Mouse (Mus musculus) kidney, postnatal 0 days (tissue): Measurements from ENCODE around the gene Srsf6. TPM values are rescaled to one million over a fixed set of nuclear protein-coding genes. Genes with fewer than 3 reads are reported as not detected.

Experiments
- ATAC-seq: fragments of 200-750 bp; cut with Nextera tagmentation; replicated peaks from 2 replicates; pipeline ENCODE4 v1.8.0; 2017; ENCODE audit warnings: low read depth, moderate number of reproducible peaks, moderate TSS enrichment, moderate library complexity; ENCODE audit not compliant: low FRiP score
- DNase-seq: peaks from one replicate; pipeline ENCODE4 v3.0.0-alpha.2; 2016; ENCODE audit warnings: low spot score
- H3K27ac ChIP-seq: fragments of 300-500 bp; sonication (generic); 2 replicates; pipeline ENCODE4 v1.5.1; 2014; ENCODE audit warnings: mild to moderate bottlenecking
- H3K27me3 ChIP-seq: fragments of 300-500 bp; sonication (generic); 2 replicates; pipeline ENCODE4 v1.6.1; 2014; ENCODE audit warnings: low read length, mixed read lengths; ENCODE audit not compliant: insufficient read depth
- H3K36me3 ChIP-seq: fragments of 300-500 bp; sonication (generic); 2 replicates; pipeline ENCODE4 v1.6.1; 2014; ENCODE audit warnings: low read length, mixed read lengths; ENCODE audit not compliant: insufficient read depth
- H3K4me1 ChIP-seq: fragments of 300-500 bp; sonication (generic); replicated peaks from 2 replicates; pipeline ENCODE4 v1.6.1; 2014; ENCODE audit warnings: antibody characterized with exemption, low read length, mixed read lengths; ENCODE audit not compliant: insufficient read depth
- H3K4me2 ChIP-seq: fragments of 300-500 bp; sonication (generic); 2 replicates; pipeline ENCODE4 v1.6.1; 2014; ENCODE audit warnings: mild to moderate bottlenecking, low read length, moderate library complexity, mixed read lengths
- H3K4me3 ChIP-seq: fragments of 300-500 bp; sonication (generic); replicated peaks from 2 replicates; pipeline ENCODE4 v1.5.1; 2014; ENCODE audit warnings: low read depth, low read length
- H3K9ac ChIP-seq: fragments of 300-500 bp; sonication (generic); 2 replicates; pipeline ENCODE4 v1.6.1; 2014; ENCODE audit warnings: low read depth, low read length
- H3K9me3 ChIP-seq: fragments of 300-500 bp; sonication (generic); replicated peaks from 2 replicates; pipeline ENCODE4 v1.6.1; 2016; ENCODE audit warnings: low read length, inconsistent platforms, mixed read lengths
- CTCF ChIP-seq: IDR thresholded peaks from 2 replicates; pipeline ENCODE4 v1.5.1; 2016; ENCODE audit warnings: antibody characterized with exemption, low read depth, mild to moderate bottlenecking, moderate library complexity
- WGBS: fragments of 180-500 bp; shearing (Covaris S2); extraction: QIAGEN DNeasy Blood & Tissue Kit; methylation state at CpG from one replicate; pipeline ENCODE4 v1.1.7; 2014; 5-methylcytosine and 5-hydroxymethylcytosine counted together
- polyA plus RNA-seq: library from polyadenylated mRNA; unstranded; fragments of >200 nt; fragmentation: Nextera tagmentation; extraction: Ambion mirVana; gene quantifications from 2 replicates; pipeline ENCODE4 v1.2.1, GENCODE M21; 2015

Gene Srsf6
- polyA plus RNA-seq, 1 experiment from 2014 or later = 146 TPM

- Histone ChIP-seq H3K4me3 (no peak overlapping the region), H3K9ac (no peak overlapping the region), H3K27ac (no peak overlapping the region), H3K9me3 (no peaks in the 10 kb centered on the region), H3K27me3 (no peaks in the 10 kb centered on the region), H3K4me1 (no peaks in the 10 kb centered on the region), H3K4me2 (no peak overlapping the region), H3K36me3 (no peaks in the 10 kb centered on the region)
- 95% methylated on average over 2 of the region's 2 CpGs for WGBS
- no peak for DNase-seq
- no peak for ATAC-seq
- TF ChIP-seq CTCF = peak; percentile 57
These were observed 25.5 kb downstream of the Srsf6 start for GRCm38 (mm10) chr2:162956843-162957242.

GRCm38 (mm10) chr2:162961321-162961720 lies 30.0 kb downstream of the Srsf6 start:
- Histone ChIP-seq H3K27ac (no peak overlapping the region), H3K9ac (no peak overlapping the region), H3K9me3 (no peaks in the 10 kb centered on the region), H3K27me3 (no peaks in the 10 kb centered on the region), H3K4me2 (no peak overlapping the region), H3K36me3 (no peaks in the 10 kb centered on the region), H3K4me3 (no peak overlapping the region), H3K4me1 (no peaks in the 10 kb centered on the region)
- 66% methylated on average over 9 of the region's 10 CpGs for WGBS
- no peak for TF ChIP-seq CTCF
- ATAC-seq = peak; percentile 29; the same call in 1 of the 2 replicates
- DNase-seq = no peak

GRCm38 (mm10) chr2:162966734-162967133 lies 35.4 kb downstream of the Srsf6 start:
- TF ChIP-seq CTCF = no peak
- H3K36me3 ChIP-seq = no peaks in the 10 kb centered on the region
- H3K4me1 ChIP-seq = no peaks in the 10 kb centered on the region
- no peak overlapping the region for H3K4me3 ChIP-seq
- H3K9ac ChIP-seq = no peak overlapping the region
- ATAC-seq = no peak
- H3K27me3 ChIP-seq = no peaks in the 10 kb centered on the region
- H3K27ac ChIP-seq = no peak overlapping the region
- H3K4me2 ChIP-seq = no peak overlapping the region
- DNase-seq = no peak
- no peaks in the 10 kb centered on the region for H3K9me3 ChIP-seq
- WGBS = 96% methylated on average over 2 of the region's 2 CpGs

- no peak overlapping the region for H3K9ac ChIP-seq
- peak; percentile 85 for TF ChIP-seq CTCF
- no peak overlapping the region for H3K4me3 ChIP-seq
- no peak overlapping the region for H3K27ac ChIP-seq
- no peak overlapping the region for H3K4me2 ChIP-seq
- no peaks in the 10 kb centered on the region for H3K9me3 ChIP-seq
- DNase-seq (peak; percentile 52), ATAC-seq (peak; percentile 69; the same call in 1 of the 2 replicates)
- H3K4me1 ChIP-seq = peaks cover 1% of the 10 kb centered on the region; the same call in 1 of the 2 replicates
- 8% methylated on average over 5 of the region's 5 CpGs for WGBS
- no peaks in the 10 kb centered on the region for H3K27me3 ChIP-seq
- H3K36me3 ChIP-seq = no peaks in the 10 kb centered on the region
These were observed 37.0 kb downstream of the Srsf6 start for GRCm38 (mm10) chr2:162968357-162968756.

DNA sequence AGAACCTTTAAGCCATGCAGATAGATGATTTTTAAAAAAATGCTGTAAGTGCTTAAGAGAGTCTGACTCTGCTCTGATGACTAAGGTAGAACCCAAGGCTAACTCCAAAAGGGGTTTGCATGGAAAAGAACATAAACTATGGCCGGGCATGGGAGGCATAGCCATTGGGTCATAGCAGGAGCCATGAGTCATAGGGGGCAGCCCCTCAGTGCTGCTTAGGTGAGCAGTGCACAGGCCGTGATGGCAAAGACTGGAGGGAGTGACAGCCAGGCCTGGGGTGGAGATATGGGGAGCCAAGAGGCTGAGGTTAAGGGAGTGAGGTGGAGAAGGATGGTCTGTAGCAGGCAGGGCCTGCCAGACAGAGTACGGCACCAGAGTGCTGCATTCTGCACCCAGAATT lies 37.8 kb downstream of the Srsf6 start:
- ATAC-seq = no peak
- no peak for DNase-seq
- H3K4me2 ChIP-seq = no peak overlapping the region
- H3K27ac ChIP-seq = no peak overlapping the region
- no peaks in the 10 kb centered on the region for H3K9me3 ChIP-seq
- no peak for TF ChIP-seq CTCF
- no peak overlapping the region for H3K4me3 ChIP-seq
- WGBS = 75% methylated on average over 3 of the region's 3 CpGs
- H3K36me3 ChIP-seq = no peaks in the 10 kb centered on the region
- H3K9ac ChIP-seq = no peak overlapping the region
- H3K4me1 ChIP-seq = peaks cover 4% of the 10 kb centered on the region; the same call in 1 of the 2 replicates
- H3K27me3 ChIP-seq = no peaks in the 10 kb centered on the region

GRCm38 (mm10) chr2:162970896-162971295 lies 39.6 kb downstream of the Srsf6 start:
- ATAC-seq = no peak
- H3K4me1 ChIP-seq = peaks cover 4% of the 10 kb centered on the region; the same call in 1 of the 2 replicates
- no peaks in the 10 kb centered on the region for H3K36me3 ChIP-seq
- H3K9ac ChIP-seq = no peak overlapping the region
- no peak for DNase-seq
- no peaks in the 10 kb centered on the region for H3K9me3 ChIP-seq
- no peak overlapping the region for H3K4me3 ChIP-seq
- no peaks in the 10 kb centered on the region for H3K27me3 ChIP-seq
- WGBS = 80% methylated on average over 6 of the region's 6 CpGs
- no peak overlapping the region for H3K4me2 ChIP-seq
- no peak overlapping the region for H3K27ac ChIP-seq
- no peak for TF ChIP-seq CTCF

- Histone ChIP-seq H3K36me3 (no peaks in the 10 kb centered on the region), H3K27ac (no peak overlapping the region), H3K4me3 (no peak overlapping the region), H3K4me1 (peaks cover 4% of the 10 kb centered on the region; the same call in 1 of the 2 replicates), H3K9me3 (no peaks in the 10 kb centered on the region), H3K9ac (no peak overlapping the region), H3K27me3 (no peaks in the 10 kb centered on the region), H3K4me2 (no peak overlapping the region)
- WGBS = 44% methylated on average over 7 of the region's 7 CpGs
- DNase-seq = no peak
- TF ChIP-seq CTCF = no peak
- ATAC-seq = no peak
These were observed 41.4 kb downstream of the Srsf6 start for GRCm38 (mm10) chr2:162972752-162973151.
